Mouse (Mus musculus) intestine, embryonic 15.5 days (tissue): ENCODE measurements around the gene Itsn1. TPM values are rescaled to one million over a fixed set of nuclear protein-coding genes. Genes with fewer than 3 reads are reported as not detected.

Source experiments
- ATAC-seq: fragments of 200-750 bp; cut with Nextera tagmentation; 2 replicates; pipeline ENCODE4 v1.8.0; 2017; ENCODE audit warnings: moderate TSS enrichment, moderate library complexity
- H3K27ac ChIP-seq: fragments of 300-500 bp; sonication (generic); 2 replicates; pipeline ENCODE4 v1.5.1; 2015; ENCODE audit warnings: mild to moderate bottlenecking, inconsistent platforms
- H3K27me3 ChIP-seq: fragments of 300-500 bp; sonication (generic); replicated peaks from 2 replicates; pipeline ENCODE4 v1.6.1; 2015; ENCODE audit warnings: inconsistent platforms
- H3K36me3 ChIP-seq: fragments of 300-500 bp; sonication (generic); 2 replicates; pipeline ENCODE4 v1.6.1; 2015; ENCODE audit warnings: inconsistent platforms
- H3K4me1 ChIP-seq: fragments of 300-500 bp; sonication (generic); replicated peaks from 2 replicates; pipeline ENCODE4 v1.6.1; 2015; ENCODE audit warnings: inconsistent platforms
- H3K4me2 ChIP-seq: fragments of 300-500 bp; sonication (generic); replicated peaks from 2 replicates; pipeline ENCODE4 v1.6.1; 2015; ENCODE audit warnings: mild to moderate bottlenecking, inconsistent platforms
- H3K4me3 ChIP-seq: fragments of 300-500 bp; sonication (generic); replicated peaks from 2 replicates; pipeline ENCODE4 v1.5.1; 2015; ENCODE audit warnings: inconsistent platforms
- H3K9ac ChIP-seq: fragments of 300-500 bp; sonication (generic); 2 replicates; pipeline ENCODE4 v1.6.1; 2015; ENCODE audit warnings: inconsistent platforms
- H3K9me3 ChIP-seq: fragments of 300-500 bp; sonication (generic); 2 replicates; pipeline ENCODE4 v1.6.1; 2016; ENCODE audit warnings: inconsistent platforms
- WGBS: fragments of 180-500 bp; shearing (Covaris S2); methylation state at CpG from one replicate; pipeline ENCODE4 v1.1.7; 2015; 5-methylcytosine and 5-hydroxymethylcytosine counted together
- polyA plus RNA-seq: library from polyadenylated mRNA; unstranded; fragments of >200 nt; fragmentation: Nextera tagmentation; extraction: Ambion mirVana; gene quantifications from 2 replicates; pipeline ENCODE4 v1.2.1, GENCODE M21; 2015

The Itsn1 gene
- polyA plus RNA-seq, 1 experiment from 2014 or later = 16.4 TPM

DNA sequence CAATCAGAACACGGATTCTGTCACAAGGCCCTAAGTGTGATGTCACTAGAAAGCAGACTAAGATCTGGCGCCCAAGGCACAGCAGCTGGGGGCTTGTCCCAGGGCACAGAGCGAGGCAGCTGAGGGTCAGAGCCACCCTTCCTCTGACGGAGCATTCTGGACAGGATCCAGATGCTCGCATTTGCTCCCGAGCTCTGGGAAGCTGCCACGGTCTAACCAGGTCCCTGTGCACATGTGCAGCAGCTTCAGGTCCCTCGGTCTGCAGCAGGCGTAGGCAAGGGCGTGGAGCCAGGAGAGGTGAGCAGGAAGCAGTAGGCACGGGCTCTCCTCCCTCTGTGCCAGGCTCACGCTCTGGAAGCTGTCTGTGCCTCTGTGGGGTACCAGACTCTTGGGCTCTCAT, 160.8 kb downstream of the Itsn1 start:
- Histone ChIP-seq H3K27ac (no peak overlapping the region), H3K36me3 (no peaks in the 10 kb centered on the region), H3K4me1 (peaks cover 3% of the 10 kb centered on the region; the same call in 1 of the 2 replicates), H3K4me3 (no peak overlapping the region), H3K9me3 (no peaks in the 10 kb centered on the region), H3K4me2 (no peak overlapping the region), H3K9ac (no peak overlapping the region), H3K27me3 (no peaks in the 10 kb centered on the region)
- ATAC-seq = no peak
- 48% methylated on average over 12 of the region's 12 CpGs for WGBS

DNA sequence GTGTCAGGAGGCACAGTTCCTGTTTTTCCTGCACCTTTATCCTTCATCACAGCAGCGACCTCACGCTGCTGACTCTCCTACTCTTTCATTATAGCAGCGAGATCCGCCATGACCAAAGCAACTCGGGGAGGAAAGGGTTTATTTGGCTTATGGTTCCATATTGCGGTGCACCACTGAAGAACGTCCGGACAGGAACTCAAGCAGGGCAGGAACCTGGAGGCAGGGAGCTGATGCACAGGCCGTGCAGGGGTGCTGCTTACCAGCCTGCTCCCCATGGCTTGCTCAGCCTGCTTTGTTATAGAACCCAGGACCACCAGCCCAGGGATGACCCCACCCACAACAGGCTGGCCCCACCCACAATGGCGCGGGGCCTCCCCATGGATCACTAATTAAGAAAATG, 162.1 kb downstream of the Itsn1 start:
- Histone ChIP-seq H3K9me3 (no peaks in the 10 kb centered on the region), H3K4me1 (no peaks in the 10 kb centered on the region), H3K4me3 (no peak overlapping the region), H3K4me2 (no peak overlapping the region), H3K27ac (no peak overlapping the region), H3K27me3 (no peaks in the 10 kb centered on the region), H3K36me3 (no peaks in the 10 kb centered on the region), H3K9ac (no peak overlapping the region)
- ATAC-seq = no peak
- 85% methylated on average over 11 of the region's 11 CpGs for WGBS

DNA sequence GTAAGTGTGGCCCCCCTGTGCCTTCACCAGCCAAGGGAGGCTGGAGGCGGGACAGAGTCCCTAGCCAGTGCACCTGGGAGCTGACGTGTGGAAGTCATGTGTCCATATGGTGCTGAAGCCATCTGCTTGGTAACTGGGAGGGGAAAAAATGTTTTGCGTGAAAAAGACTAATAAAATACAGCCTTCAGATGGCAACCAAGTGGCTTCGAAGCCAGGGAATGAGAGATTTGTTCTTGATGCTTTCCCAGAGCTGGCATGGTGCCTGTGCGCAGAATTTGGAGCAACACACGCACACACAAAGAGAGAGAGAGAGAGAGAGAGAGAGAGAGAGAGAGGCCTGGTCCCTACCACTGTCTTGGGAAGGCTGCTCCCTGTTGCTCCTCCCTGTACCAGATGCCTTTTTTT, 167.3 kb downstream of the Itsn1 start:
- Histone ChIP-seq H3K9ac (no peak overlapping the region), H3K9me3 (no peaks in the 10 kb centered on the region), H3K36me3 (no peaks in the 10 kb centered on the region), H3K4me1 (0 out of 2 replicates have a peak, but pooled peaks cover 2% of the 10 kb centered on the region), H3K27ac (no peak overlapping the region), H3K4me2 (no peak overlapping the region), H3K27me3 (no peaks in the 10 kb centered on the region), H3K4me3 (no peak overlapping the region)
- 74% methylated on average over 6 of the region's 6 CpGs for WGBS
- ATAC-seq = no peak

DNA sequence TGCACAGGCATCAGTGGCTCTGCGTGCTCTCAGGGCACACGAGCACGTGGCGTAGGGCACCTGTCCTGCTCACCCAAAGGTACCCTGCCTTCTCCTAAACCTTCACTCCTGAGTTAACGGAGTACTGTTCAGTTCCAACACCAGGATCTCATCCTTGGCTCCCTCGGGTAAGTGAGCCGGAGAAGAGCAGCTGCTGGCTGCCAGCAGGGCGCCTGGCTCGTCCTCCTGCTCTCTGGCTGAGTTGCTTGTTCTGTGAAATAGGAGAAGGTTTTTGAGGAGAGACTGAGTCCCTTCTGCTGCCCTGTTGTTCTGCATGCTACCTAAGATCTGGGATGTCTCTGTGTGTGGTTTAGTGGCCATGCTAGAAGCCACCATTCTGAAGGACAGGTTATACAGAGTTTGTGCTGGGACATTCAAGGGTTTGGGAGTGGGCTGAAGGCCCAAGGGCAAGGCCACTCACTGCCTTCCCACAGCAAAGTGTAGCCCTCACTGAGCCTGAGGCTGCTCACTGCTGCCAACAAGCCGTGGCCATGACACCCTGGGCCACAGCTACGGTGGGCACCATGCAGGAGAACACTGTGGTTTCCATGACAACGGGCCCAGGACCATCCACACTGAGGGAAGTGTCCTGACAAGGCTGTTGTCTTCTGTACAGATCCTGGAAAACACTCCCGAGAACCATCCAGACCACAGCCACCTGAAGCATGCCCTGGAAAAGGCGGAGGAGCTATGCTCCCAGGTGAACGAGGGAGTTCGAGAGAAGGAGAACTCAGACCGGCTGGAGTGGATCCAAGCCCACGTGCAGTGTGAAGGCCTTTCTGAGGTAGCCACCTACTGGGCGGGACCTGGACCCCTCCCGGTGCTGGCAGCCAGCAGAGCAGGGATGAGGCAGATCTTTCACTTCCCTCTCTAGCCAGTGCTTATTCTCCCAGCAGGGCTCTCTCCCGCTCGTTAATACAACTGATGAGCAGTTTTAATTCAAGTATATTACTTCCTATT, 170.1 kb downstream of the Itsn1 start:
- Histone ChIP-seq H3K9me3 (no peaks in the 10 kb centered on the region), H3K4me1 (0 out of 2 replicates have a peak, but pooled peaks cover 2% of the 10 kb centered on the region), H3K27me3 (no peaks in the 10 kb centered on the region), H3K4me3 (no peak overlapping the region), H3K36me3 (no peaks in the 10 kb centered on the region), H3K4me2 (no peak overlapping the region), H3K27ac (no peak overlapping the region), H3K9ac (no peak overlapping the region)
- WGBS = 60% methylated on average over 22 of the region's 22 CpGs
- no peak for ATAC-seq

DNA sequence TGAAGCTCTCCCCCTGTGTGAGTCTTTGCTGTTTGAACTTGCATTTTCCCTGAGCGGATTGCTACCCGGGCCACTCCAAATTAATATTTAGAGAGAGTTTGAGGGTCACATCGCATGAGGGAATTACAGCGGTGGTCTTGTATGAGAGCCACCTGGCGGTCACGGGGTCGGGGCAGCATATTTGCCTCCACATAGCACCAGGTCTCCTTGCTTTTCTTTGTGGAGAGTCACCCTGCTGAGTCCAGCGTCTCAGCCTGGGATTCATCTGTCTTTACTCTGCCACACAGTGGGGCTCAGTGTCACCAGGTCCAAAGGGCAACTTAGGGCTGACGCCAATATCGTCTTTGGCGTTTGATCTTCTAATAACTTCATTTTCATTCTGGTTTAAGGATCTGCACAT, 171.2 kb downstream of the Itsn1 start:
- no peaks in the 10 kb centered on the region for H3K27me3 ChIP-seq
- H3K9ac ChIP-seq = no peak overlapping the region
- no peak overlapping the region for H3K4me3 ChIP-seq
- H3K9me3 ChIP-seq = no peaks in the 10 kb centered on the region
- no peak overlapping the region for H3K4me2 ChIP-seq
- WGBS = 57% methylated on average over 11 of the region's 11 CpGs
- H3K36me3 ChIP-seq = no peaks in the 10 kb centered on the region
- ATAC-seq = no peak
- no peak overlapping the region for H3K27ac ChIP-seq
- H3K4me1 ChIP-seq = 0 out of 2 replicates have a peak, but pooled peaks cover 2% of the 10 kb centered on the region

DNA sequence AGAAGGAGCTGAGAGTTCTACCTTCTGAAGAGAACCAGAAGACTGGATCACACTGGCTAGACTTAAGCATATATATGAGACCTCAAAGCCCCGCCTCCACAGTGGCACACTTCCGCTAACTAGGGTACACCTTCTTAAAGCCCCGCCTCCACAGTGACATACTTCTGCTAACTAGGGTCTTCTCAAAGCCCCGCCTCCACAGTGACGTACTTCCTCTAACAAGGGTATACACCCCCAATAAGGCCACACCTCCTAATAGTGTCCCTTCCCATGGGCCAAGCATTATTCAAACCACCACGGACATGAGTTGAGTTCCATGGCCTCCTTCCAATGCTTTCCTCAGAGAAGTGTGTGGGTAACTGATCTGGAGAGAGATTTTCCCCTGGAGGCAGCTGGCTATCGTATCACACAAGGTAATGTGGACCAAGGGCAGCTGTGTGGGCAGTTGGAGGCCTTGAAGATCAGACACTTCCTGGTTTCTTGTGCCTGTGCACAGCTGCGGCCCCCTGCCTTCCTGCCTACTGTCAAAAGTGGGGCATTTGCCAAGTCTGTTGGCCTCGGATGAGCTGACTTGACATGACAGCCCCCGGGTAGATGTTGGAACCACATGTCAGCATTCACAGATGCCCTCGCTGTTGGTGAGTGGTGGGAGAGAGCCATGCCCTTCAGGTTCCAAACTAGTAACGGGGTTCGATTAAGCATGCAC, 174.9 kb downstream of the Itsn1 start:
- Histone ChIP-seq H3K4me2 (no peak overlapping the region), H3K4me1 (0 out of 2 replicates have a peak, but pooled peaks cover 2% of the 10 kb centered on the region), H3K9me3 (no peaks in the 10 kb centered on the region), H3K27me3 (no peaks in the 10 kb centered on the region), H3K27ac (no peak overlapping the region), H3K9ac (no peak overlapping the region), H3K4me3 (no peak overlapping the region), H3K36me3 (no peaks in the 10 kb centered on the region)
- 92% methylated on average over 13 of the region's 13 CpGs for WGBS
- no peak for ATAC-seq

DNA sequence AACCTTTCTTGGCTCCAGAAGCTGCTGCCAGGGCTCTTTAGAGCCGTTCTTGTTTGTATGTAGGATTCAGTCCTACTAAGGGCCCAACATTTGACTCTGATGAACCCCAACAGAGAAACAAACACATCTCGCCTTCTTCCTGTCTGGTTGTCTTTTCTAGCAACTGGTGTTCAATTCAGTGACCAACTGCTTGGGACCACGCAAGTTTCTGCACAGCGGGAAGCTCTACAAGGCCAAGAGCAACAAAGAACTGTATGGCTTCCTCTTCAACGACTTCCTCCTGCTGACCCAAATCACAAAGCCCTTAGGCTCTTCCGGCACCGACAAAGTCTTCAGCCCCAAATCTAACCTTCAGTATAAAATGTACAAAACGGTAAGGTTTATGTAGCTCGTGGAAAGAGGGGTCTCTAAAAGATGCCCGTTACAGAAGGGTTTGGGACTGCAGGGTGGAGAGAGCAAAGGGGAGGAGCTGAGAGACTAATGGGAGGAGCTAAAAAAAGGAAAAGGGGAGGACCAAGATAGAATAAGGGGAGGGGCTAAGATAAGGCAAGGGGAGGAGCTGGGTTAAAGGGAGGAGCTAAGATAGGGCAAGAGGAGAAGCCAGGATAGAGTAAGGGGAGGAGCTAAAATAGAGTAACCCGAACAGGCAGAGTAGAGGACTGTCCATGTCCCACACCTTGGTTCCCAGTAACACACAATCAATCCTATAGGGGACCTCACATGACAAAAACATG, 176.2 kb downstream of the Itsn1 start:
- Histone ChIP-seq H3K9ac (no peak overlapping the region), H3K36me3 (no peaks in the 10 kb centered on the region), H3K4me3 (no peak overlapping the region), H3K27ac (no peak overlapping the region), H3K9me3 (no peaks in the 10 kb centered on the region), H3K4me2 (no peak overlapping the region), H3K4me1 (no peaks in the 10 kb centered on the region), H3K27me3 (no peaks in the 10 kb centered on the region)
- ATAC-seq = no peak
- WGBS = 84% methylated on average over 11 of the region's 11 CpGs

DNA sequence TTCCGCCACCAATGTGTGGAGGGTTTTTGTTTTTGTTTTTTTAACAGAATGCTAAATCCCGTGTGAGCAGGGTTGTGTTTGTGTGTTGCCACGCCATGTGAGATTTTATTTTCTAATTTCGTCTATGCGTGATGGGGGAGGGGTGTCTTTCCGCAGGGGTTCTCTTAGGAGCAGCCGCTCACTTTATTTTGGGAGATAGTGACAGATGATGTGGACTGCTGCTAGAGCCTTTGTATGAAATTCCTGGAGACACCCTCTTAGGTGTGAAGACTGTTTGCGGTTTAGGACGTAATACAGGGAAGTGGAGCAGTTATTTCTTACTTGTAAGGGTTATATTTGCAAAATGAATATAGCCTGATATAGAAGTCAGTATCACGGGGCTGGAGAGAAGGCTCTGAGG, 176.9 kb downstream of the Itsn1 start:
- Histone ChIP-seq H3K4me1 (no peaks in the 10 kb centered on the region), H3K27me3 (no peaks in the 10 kb centered on the region), H3K9me3 (no peaks in the 10 kb centered on the region), H3K27ac (no peak overlapping the region), H3K9ac (no peak overlapping the region), H3K36me3 (no peaks in the 10 kb centered on the region), H3K4me3 (no peak overlapping the region), H3K4me2 (no peak overlapping the region)
- WGBS = 83% methylated on average over 10 of the region's 10 CpGs
- no peak for ATAC-seq

DNA sequence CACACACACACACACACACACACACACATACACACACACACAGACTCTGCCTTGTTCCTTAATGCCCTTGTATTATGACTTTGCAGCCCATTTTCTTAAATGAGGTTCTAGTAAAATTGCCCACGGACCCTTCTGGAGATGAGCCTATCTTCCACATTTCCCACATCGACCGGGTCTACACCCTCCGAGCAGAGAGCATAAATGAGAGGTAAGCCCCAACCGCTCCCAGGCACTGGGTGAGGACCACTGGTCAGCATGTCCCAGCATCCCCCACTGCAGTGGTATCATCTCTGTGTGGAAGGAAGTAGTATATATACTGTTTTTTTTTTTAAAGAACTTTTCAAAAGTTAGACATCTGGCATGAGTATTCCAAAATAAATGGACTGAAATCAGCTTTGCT, 177.6 kb downstream of the Itsn1 start:
- 95% methylated on average over 5 of the region's 5 CpGs for WGBS
- H3K27ac ChIP-seq = no peak overlapping the region

DNA sequence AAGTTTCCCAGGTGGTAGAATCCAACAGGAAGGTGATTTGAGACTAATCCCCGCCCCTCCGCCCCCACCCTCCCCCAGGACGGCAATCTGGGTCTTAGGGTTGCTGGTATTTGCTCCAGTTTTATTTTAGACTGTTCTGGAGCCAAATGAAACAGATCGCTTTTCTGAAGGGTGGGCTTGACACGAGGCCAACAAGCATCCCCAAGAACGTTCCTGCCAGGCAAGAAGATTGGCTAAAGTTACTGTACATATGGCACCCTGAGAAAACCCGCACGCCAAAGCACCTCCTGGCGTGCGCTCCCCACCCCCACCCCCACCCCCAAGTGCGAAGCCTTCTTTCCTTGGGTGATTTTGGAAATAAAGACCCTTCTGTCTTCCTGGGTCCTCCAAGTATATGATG, 178.1 kb downstream of the Itsn1 start:
- Histone ChIP-seq H3K4me1 (no peaks in the 10 kb centered on the region), H3K36me3 (no peaks in the 10 kb centered on the region), H3K9ac (no peak overlapping the region), H3K4me3 (no peak overlapping the region), H3K4me2 (no peak overlapping the region), H3K27ac (no peak overlapping the region), H3K27me3 (no peaks in the 10 kb centered on the region), H3K9me3 (no peaks in the 10 kb centered on the region)
- ATAC-seq = no peak
- 74% methylated on average over 11 of the region's 11 CpGs for WGBS

More for the DNA sequence above, 177.6 kb downstream of the Itsn1 start:
- Histone ChIP-seq H3K9ac (no peak overlapping the region), H3K4me1 (no peaks in the 10 kb centered on the region), H3K9me3 (no peaks in the 10 kb centered on the region), H3K4me3 (no peak overlapping the region), H3K36me3 (no peaks in the 10 kb centered on the region), H3K27me3 (no peaks in the 10 kb centered on the region), H3K4me2 (no peak overlapping the region)
- no peak for ATAC-seq

DNA sequence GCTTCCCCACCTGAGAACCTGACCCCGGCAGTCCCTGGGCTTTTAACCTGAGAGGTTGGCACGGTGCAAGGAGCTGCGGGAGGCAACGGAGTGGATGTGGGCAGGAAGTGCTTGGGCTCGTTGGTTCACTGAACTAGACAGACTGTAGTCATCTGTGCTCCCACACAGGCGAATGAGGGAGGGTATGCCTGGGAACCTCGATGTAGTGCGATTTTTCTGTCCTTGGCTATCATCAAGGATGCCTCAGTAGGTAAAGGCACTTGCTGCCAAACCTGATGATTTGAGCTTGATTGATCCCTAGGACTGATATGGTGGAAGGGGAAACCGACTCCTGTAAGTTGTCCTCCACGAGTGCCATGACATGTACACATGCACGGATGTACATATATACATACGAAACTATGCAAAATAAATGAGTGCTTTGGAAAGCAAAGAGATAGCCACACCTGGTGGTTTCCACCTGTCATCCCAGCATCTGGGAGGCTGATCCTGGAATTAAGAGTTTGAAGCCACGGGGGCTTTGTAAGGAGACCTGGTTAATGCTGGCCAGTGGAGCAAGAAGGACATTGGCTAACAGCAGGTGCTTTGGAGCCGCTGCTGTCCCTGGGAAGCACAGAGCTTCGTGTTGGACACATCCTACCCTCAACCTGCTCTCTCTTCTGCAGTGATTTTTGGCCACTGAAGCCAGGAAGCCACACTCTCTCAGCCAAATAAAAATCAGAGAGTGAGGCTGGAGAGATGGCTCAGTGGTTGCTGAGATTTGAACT, 180.7 kb downstream of the Itsn1 start:
- Histone ChIP-seq H3K27me3 (no peaks in the 10 kb centered on the region), H3K4me3 (no peak overlapping the region), H3K27ac (no peak overlapping the region), H3K9me3 (no peaks in the 10 kb centered on the region), H3K36me3 (no peaks in the 10 kb centered on the region), H3K9ac (no peak overlapping the region), H3K4me2 (no peak overlapping the region), H3K4me1 (no peaks in the 10 kb centered on the region)
- ATAC-seq = no peak
- WGBS = 89% methylated on average over 15 of the region's 15 CpGs
